Mouse (Mus musculus): ENCODE measurements around the gene Etnk1.
"Not testable (repeated sequence)": the region's sequence is repeated elsewhere in the genome, so short reads cannot be mapped to it uniquely, and the experiment has no call there.

Gene Etnk1

GRCm38 (mm10) chr6:143166452-143167357 lies at the start of gene Etnk1:
Gene Etnk1, plus strand, starts transcription at chr6:143167221.
- peak; percentile 99 for DNase-seq (ENCODE audit: low spot score)

- no peak for DNase-seq (ENCODE audit: low spot score)
Observed at GRCm38 (mm10) chr6:143119325-143119724, 47.7 kb upstream of the Etnk1 start.

- DNase-seq (ENCODE audit: low spot score) = no peak
Observed at GRCm38 (mm10) chr6:143125721-143126120, 41.3 kb upstream of the Etnk1 start.

GRCm38 (mm10) chr6:143129466-143129865 lies 37.6 kb upstream of the Etnk1 start:
- no peak for DNase-seq (ENCODE audit: low spot score)

GRCm38 (mm10) chr6:143129952-143130351 lies 37.1 kb upstream of the Etnk1 start:
- DNase-seq (ENCODE audit: low spot score) = no peak

GRCm38 (mm10) chr6:143130411-143130810 lies 36.6 kb upstream of the Etnk1 start:
- DNase-seq (ENCODE audit: low spot score) = no peak

GRCm38 (mm10) chr6:143131895-143132652 lies 34.9 kb upstream of the Etnk1 start:
- no peak for DNase-seq (ENCODE audit: low spot score)

GRCm38 (mm10) chr6:143133150-143133549 lies 33.9 kb upstream of the Etnk1 start:
- no peak for DNase-seq (ENCODE audit: low spot score)

GRCm38 (mm10) chr6:143135097-143135496 lies 31.9 kb upstream of the Etnk1 start:
- DNase-seq (ENCODE audit: low spot score) = no peak

GRCm38 (mm10) chr6:143136688-143137087 lies 30.3 kb upstream of the Etnk1 start:
- no peak for DNase-seq (ENCODE audit: low spot score)

GRCm38 (mm10) chr6:143137341-143137740 lies 29.7 kb upstream of the Etnk1 start:
- DNase-seq (ENCODE audit: low spot score) = no peak

GRCm38 (mm10) chr6:143139417-143139816 lies 27.6 kb upstream of the Etnk1 start:
- no peak for DNase-seq (ENCODE audit: low spot score)

GRCm38 (mm10) chr6:143140884-143141283 lies 26.1 kb upstream of the Etnk1 start:
- no peak for DNase-seq (ENCODE audit: low spot score)

- not testable (repeated sequence) for DNase-seq (ENCODE audit: low spot score)
Observed at GRCm38 (mm10) chr6:143141624-143142592, 25.1 kb upstream of the Etnk1 start.

GRCm38 (mm10) chr6:143142861-143143260 lies 24.2 kb upstream of the Etnk1 start:
- DNase-seq (ENCODE audit: low spot score) = no peak

GRCm38 (mm10) chr6:143143321-143143720 lies 23.7 kb upstream of the Etnk1 start:
- DNase-seq (ENCODE audit: low spot score) = no peak

GRCm38 (mm10) chr6:143143775-143144273 lies 23.2 kb upstream of the Etnk1 start:
- peak; percentile 12 for DNase-seq (ENCODE audit: low spot score)

GRCm38 (mm10) chr6:143144556-143144955 lies 22.5 kb upstream of the Etnk1 start:
- DNase-seq (ENCODE audit: low spot score) = no peak

- DNase-seq (ENCODE audit: low spot score) = no peak
Observed at GRCm38 (mm10) chr6:143145051-143145450, 22.0 kb upstream of the Etnk1 start.

- no peak for DNase-seq (ENCODE audit: low spot score)
Observed at GRCm38 (mm10) chr6:143146756-143147155, 20.3 kb upstream of the Etnk1 start.

GRCm38 (mm10) chr6:143148868-143149267 lies 18.2 kb upstream of the Etnk1 start:
- no peak for DNase-seq (ENCODE audit: low spot score)

Measured in layer of hippocampus, adult 11-12 months (tissue).